Comparison of ENCODE assay signal across 9 mouse cellular contexts in the genomic region with DNA sequence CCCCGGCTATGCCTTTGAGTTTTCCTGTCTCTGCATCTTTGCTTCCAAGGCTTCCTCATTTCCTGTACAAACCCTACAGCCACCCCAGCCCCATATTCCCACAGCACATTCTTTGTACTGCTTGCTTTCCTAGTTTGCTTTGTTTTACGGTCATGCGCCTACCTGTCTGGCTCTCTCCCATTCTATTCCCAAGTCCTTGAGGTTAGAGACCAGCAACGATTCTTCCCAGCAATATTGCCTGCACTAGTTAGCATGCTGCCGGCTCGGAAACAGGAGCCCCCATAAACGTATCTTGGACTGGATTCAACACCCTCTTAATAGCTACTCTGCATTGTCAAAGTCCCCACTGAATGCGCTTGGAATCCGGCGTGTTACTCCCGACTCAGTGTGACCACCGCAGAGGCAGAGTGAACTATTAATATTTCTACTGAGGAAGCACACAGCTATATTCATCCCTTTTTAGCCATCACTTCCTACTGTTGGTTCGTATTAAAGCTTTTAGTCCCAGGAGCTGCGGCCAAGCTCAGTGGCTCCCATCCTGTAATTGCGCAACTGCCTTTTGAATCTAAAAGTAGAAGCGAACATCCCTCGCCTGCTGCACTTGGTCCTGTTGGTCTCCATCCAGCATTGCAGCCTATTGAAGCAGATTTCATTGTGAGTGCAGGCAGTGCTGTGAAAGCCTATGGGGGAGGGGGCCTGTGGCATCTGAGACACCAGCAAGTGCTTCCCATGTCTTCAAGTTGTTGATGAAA. TPM values are rescaled to one million over a fixed set of nuclear protein-coding genes. Genes with fewer than 3 reads are reported as not detected.
DNase-seq lines count a peak whose midpoint lies in the region; ATAC-seq lines count a peak whose summit lies in the region.
"Had no signal": no experiment of that assay in that cellular context is flagged by ENCODE, and none has a peak within 500 bp of the region (broad histone marks: within the 10 kb centered on the region; RNA-seq: fewer than 3 reads in every experiment).

No protein-coding gene starts in this region.

- 0 out of 2 replicates have a peak, but pooled peaks have one; percentile 25 for ATAC-seq in embryonic facial prominence, embryonic 15.5 days (ENCODE audit: insufficient number of reproducible peaks, low FRiP score, low TSS enrichment, low read depth)
- no peak for ATAC-seq in midbrain, embryonic 14.5 days (ENCODE audit: low FRiP score, low TSS enrichment)
- no peak for ATAC-seq in CD4-positive, CD25-positive, alpha-beta regulatory T cell, adult 4 months

- no peaks in the 10 kb centered on the region for H3K36me3 ChIP-seq in embryonic facial prominence, embryonic 15.5 days
- no peaks in the 10 kb centered on the region for H3K36me3 ChIP-seq in heart, embryonic 10.5 days
- H3K36me3 ChIP-seq in midbrain, embryonic 14.5 days (ENCODE audit: control insufficient read depth, insufficient read depth, low read length), result no peaks in the 10 kb centered on the region
- H3K36me3 ChIP-seq: liver, embryonic 13.5 days had no signal

- H3K27ac ChIP-seq in embryonic facial prominence, embryonic 15.5 days (replicated peaks), result 0 out of 2 replicates have a peak overlapping the region, but pooled peaks have one; percentile 39
- peak overlapping the region; percentile 62; the same call in 1 of the 2 replicates for H3K27ac ChIP-seq in heart, embryonic 10.5 days
- peak overlapping the region; percentile 53 for H3K27ac ChIP-seq in midbrain, embryonic 14.5 days (replicated peaks; ENCODE audit: low read depth, low read length)
- H3K27ac ChIP-seq: liver, embryonic 13.5 days had no signal

- peaks cover 41% of the 10 kb centered on the region for H3K4me1 ChIP-seq in embryonic facial prominence, embryonic 15.5 days
- H3K4me1 ChIP-seq in heart, embryonic 10.5 days, result peaks cover 76% of the 10 kb centered on the region
- H3K4me1 ChIP-seq in midbrain, embryonic 14.5 days (ENCODE audit: control insufficient read depth, insufficient read depth, low read length), result peaks cover 12% of the 10 kb centered on the region; the same call in 1 of the 2 replicates

- H3K27me3 ChIP-seq in embryonic facial prominence, embryonic 15.5 days, result no peaks in the 10 kb centered on the region
- no peaks in the 10 kb centered on the region for H3K27me3 ChIP-seq in heart, embryonic 10.5 days (ENCODE audit: insufficient read depth, poor library complexity, severe bottlenecking)
- no peaks in the 10 kb centered on the region for H3K27me3 ChIP-seq in midbrain, embryonic 14.5 days (ENCODE audit: control insufficient read depth, insufficient read depth, low read length)

- DNase-seq in urinary bladder, postnatal 14 days (ENCODE audit: low spot score), result peak; percentile 59
- DNase-seq in urinary bladder, postnatal 25 days (ENCODE audit: low spot score), result no peak
- no peak for DNase-seq in heart, embryonic 10.5 days (ENCODE audit: low spot score)
- peak; percentile 68 to 76 for DNase-seq in layer of hippocampus, postnatal 10 days (ENCODE audit: low spot score in 2 of 2)
- peak; percentile 70 for DNase-seq in midbrain, embryonic 14.5 days
- DNase-seq in yolk sac, embryonic 10.5 days (ENCODE audit: low spot score), result no peak
- DNase-seq: liver, embryonic 13.5 days had no signal

- H3K4me2 ChIP-seq in embryonic facial prominence, embryonic 15.5 days (replicated peaks), result peak overlapping the region; percentile 15
- peak overlapping the region; percentile 16; the same call in 1 of the 2 replicates for H3K4me2 ChIP-seq in midbrain, embryonic 14.5 days (ENCODE audit: low read length)
- H3K4me2 ChIP-seq: liver, embryonic 13.5 days had no signal

- no peak overlapping the region for H3K9ac ChIP-seq in embryonic facial prominence, embryonic 15.5 days
- H3K9ac ChIP-seq in midbrain, embryonic 14.5 days (replicated peaks; ENCODE audit: low read length), result no peak overlapping the region
- H3K9ac ChIP-seq: liver, embryonic 13.5 days had no signal

- WGBS in embryonic facial prominence, embryonic 15.5 days, result 54% methylated on average over 17 of the region's 17 CpGs
- WGBS in heart, embryonic 10.5 days, result 58% methylated on average over 17 of the region's 17 CpGs
- 64% methylated on average over 17 of the region's 17 CpGs for WGBS in midbrain, embryonic 14.5 days

- H3K9me3 ChIP-seq in embryonic facial prominence, embryonic 15.5 days (replicated peaks), result no peaks in the 10 kb centered on the region
- H3K9me3 ChIP-seq in heart, embryonic 10.5 days, result no peaks in the 10 kb centered on the region
- no peaks in the 10 kb centered on the region for H3K9me3 ChIP-seq in midbrain, embryonic 14.5 days (ENCODE audit: control insufficient read depth, low read length)
- H3K9me3 ChIP-seq: liver, embryonic 13.5 days had no signal

- H3K4me3 ChIP-seq in embryonic facial prominence, embryonic 15.5 days (replicated peaks), result no peak overlapping the region
- H3K4me3 ChIP-seq in heart, embryonic 10.5 days, result peak overlapping the region; percentile 22; the same call in 1 of the 2 replicates
- H3K4me3 ChIP-seq in midbrain, embryonic 14.5 days (replicated peaks; ENCODE audit: low read depth, low read length), result no peak overlapping the region
- H3K4me3 ChIP-seq: liver, embryonic 13.5 days had no signal

RNA-seq across cellular contexts. Expression of a gene that starts 47.0 kb away (rescaled TPM):
- 34.9 and 38.7 TPM in 2 replicates for polyA plus RNA-seq in embryonic facial prominence, embryonic 15.5 days (2015; fragmentation: Nextera tagmentation; extraction: Ambion mirVana)
- 26.2 and 33.4 TPM in 2 replicates for polyA plus RNA-seq in heart, embryonic 10.5 days (2016; fragmentation: Nextera tagmentation; extraction: Ambion mirVana)
- 100 to 1,000 TPM; 439 to 459 TPM for total RNA-seq in layer of hippocampus, postnatal 10 days (2021)
- 117 and 138 TPM in 2 replicates for polyA plus RNA-seq in midbrain, embryonic 14.5 days (2014; fragmentation: Nextera tagmentation; extraction: Ambion mirVana)
- polyA plus RNA-seq in CD4-positive, CD25-positive, alpha-beta regulatory T cell, adult 4 months (2017; shearing (Covaris generic)), result under 1 TPM in 1 of 2 experiments, not detected in 1; 0.24 TPM

Comparison
In these comparisons a context has a peak if more than half of its experiments do, and no peak if none do; other contexts are left out.
1. DNase-seq: peak in urinary bladder, postnatal 14 days (single experiment), layer of hippocampus, postnatal 10 days (2 of 2) and midbrain, embryonic 14.5 days (single experiment); none in urinary bladder, postnatal 25 days (single experiment), heart, embryonic 10.5 days (single experiment) and yolk sac, embryonic 10.5 days (single experiment).
2. RNA of a gene that starts 47.0 kb away (polyA plus RNA-seq): 117 to 138 TPM in midbrain, embryonic 14.5 days, 34.9 to 38.7 TPM in embryonic facial prominence, embryonic 15.5 days and 26.2 to 33.4 TPM in heart, embryonic 10.5 days; 0.24 TPM in CD4-positive, CD25-positive, alpha-beta regulatory T cell, adult 4 months; every median in the first group is over 10 times any median in the second.
3. Peak in every context shown above with its lines, with median percentiles within 50 percentile points of each other: H3K27ac ChIP-seq.